Mouse (Mus musculus) kidney, postnatal 0 days (tissue): ENCODE measurements around the gene Dpm2. TPM values are rescaled to one million over a fixed set of nuclear protein-coding genes. Genes with fewer than 3 reads are reported as not detected.

Experiments used
- ATAC-seq: fragments of 200-750 bp; cut with Nextera tagmentation; replicated peaks from 2 replicates; pipeline ENCODE4 v1.8.0; 2017; ENCODE audit warnings: low read depth, moderate number of reproducible peaks, moderate TSS enrichment, moderate library complexity; ENCODE audit not compliant: low FRiP score
- DNase-seq: peaks from one replicate; pipeline ENCODE4 v3.0.0-alpha.2; 2016; ENCODE audit warnings: low spot score
- H3K27ac ChIP-seq: fragments of 300-500 bp; sonication (generic); 2 replicates; pipeline ENCODE4 v1.5.1; 2014; ENCODE audit warnings: mild to moderate bottlenecking
- H3K27me3 ChIP-seq: fragments of 300-500 bp; sonication (generic); 2 replicates; pipeline ENCODE4 v1.6.1; 2014; ENCODE audit warnings: low read length, mixed read lengths; ENCODE audit not compliant: insufficient read depth
- H3K36me3 ChIP-seq: fragments of 300-500 bp; sonication (generic); 2 replicates; pipeline ENCODE4 v1.6.1; 2014; ENCODE audit warnings: low read length, mixed read lengths; ENCODE audit not compliant: insufficient read depth
- H3K4me1 ChIP-seq: fragments of 300-500 bp; sonication (generic); replicated peaks from 2 replicates; pipeline ENCODE4 v1.6.1; 2014; ENCODE audit warnings: antibody characterized with exemption, low read length, mixed read lengths; ENCODE audit not compliant: insufficient read depth
- H3K4me2 ChIP-seq: fragments of 300-500 bp; sonication (generic); 2 replicates; pipeline ENCODE4 v1.6.1; 2014; ENCODE audit warnings: mild to moderate bottlenecking, low read length, moderate library complexity, mixed read lengths
- H3K4me3 ChIP-seq: fragments of 300-500 bp; sonication (generic); replicated peaks from 2 replicates; pipeline ENCODE4 v1.5.1; 2014; ENCODE audit warnings: low read depth, low read length
- H3K9ac ChIP-seq: fragments of 300-500 bp; sonication (generic); 2 replicates; pipeline ENCODE4 v1.6.1; 2014; ENCODE audit warnings: low read depth, low read length
- H3K9me3 ChIP-seq: fragments of 300-500 bp; sonication (generic); replicated peaks from 2 replicates; pipeline ENCODE4 v1.6.1; 2016; ENCODE audit warnings: low read length, inconsistent platforms, mixed read lengths
- CTCF ChIP-seq: IDR thresholded peaks from 2 replicates; pipeline ENCODE4 v1.5.1; 2016; ENCODE audit warnings: antibody characterized with exemption, low read depth, mild to moderate bottlenecking, moderate library complexity
- whole genome bisulfite sequencing: fragments of 180-500 bp; shearing (Covaris S2); extraction: QIAGEN DNeasy Blood & Tissue Kit; methylation state at CpG from one replicate; pipeline ENCODE4 v1.1.7; 2014; 5-methylcytosine and 5-hydroxymethylcytosine counted together
- polyA plus RNA-seq: library from polyadenylated mRNA; unstranded; fragments of >200 nt; fragmentation: Nextera tagmentation; extraction: Ambion mirVana; gene quantifications from 2 replicates; pipeline ENCODE4 v1.2.1, GENCODE M21; 2015

Gene Dpm2
- polyA plus RNA-seq, 1 experiment from 2014 or later: 110 TPM

GRCm38 (mm10) chr2:32602600-32603054 lies 32.0 kb downstream of the Dpm2 start:
- Histone ChIP-seq H3K36me3 (no peaks in the 10 kb centered on the region), H3K9ac (peak overlapping the region; percentile 18; the same call in 1 of the 2 replicates), H3K4me2 (peak overlapping the region; percentile 51), H3K9me3 (no peaks in the 10 kb centered on the region), H3K27me3 (no peaks in the 10 kb centered on the region), H3K4me1 (peaks cover 7% of the 10 kb centered on the region), H3K4me3 (peak overlapping the region; percentile 15), H3K27ac (peak overlapping the region; percentile 27; the same call in 1 of the 2 replicates)
- TF ChIP-seq CTCF: peak; percentile 94
- DNase-seq (peak; percentile 90), ATAC-seq (peak; percentile 44; the same call in 1 of the 2 replicates)
- under 1% methylated on average over 11 of the region's 11 CpGs for WGBS

GRCm38 (mm10) chr2:32604631-32605030 lies 34.0 kb downstream of the Dpm2 start:
- Histone ChIP-seq H3K9me3 (no peaks in the 10 kb centered on the region), H3K27ac (no peak overlapping the region), H3K4me1 (peaks cover 7% of the 10 kb centered on the region), H3K9ac (no peak overlapping the region), H3K27me3 (no peaks in the 10 kb centered on the region), H3K36me3 (no peaks in the 10 kb centered on the region), H3K4me2 (no peak overlapping the region), H3K4me3 (no peak overlapping the region)
- WGBS: 42% methylated on average over 10 of the region's 10 CpGs
- ATAC-seq (no peak), DNase-seq (no peak)
- TF ChIP-seq CTCF: no peak

DNA sequence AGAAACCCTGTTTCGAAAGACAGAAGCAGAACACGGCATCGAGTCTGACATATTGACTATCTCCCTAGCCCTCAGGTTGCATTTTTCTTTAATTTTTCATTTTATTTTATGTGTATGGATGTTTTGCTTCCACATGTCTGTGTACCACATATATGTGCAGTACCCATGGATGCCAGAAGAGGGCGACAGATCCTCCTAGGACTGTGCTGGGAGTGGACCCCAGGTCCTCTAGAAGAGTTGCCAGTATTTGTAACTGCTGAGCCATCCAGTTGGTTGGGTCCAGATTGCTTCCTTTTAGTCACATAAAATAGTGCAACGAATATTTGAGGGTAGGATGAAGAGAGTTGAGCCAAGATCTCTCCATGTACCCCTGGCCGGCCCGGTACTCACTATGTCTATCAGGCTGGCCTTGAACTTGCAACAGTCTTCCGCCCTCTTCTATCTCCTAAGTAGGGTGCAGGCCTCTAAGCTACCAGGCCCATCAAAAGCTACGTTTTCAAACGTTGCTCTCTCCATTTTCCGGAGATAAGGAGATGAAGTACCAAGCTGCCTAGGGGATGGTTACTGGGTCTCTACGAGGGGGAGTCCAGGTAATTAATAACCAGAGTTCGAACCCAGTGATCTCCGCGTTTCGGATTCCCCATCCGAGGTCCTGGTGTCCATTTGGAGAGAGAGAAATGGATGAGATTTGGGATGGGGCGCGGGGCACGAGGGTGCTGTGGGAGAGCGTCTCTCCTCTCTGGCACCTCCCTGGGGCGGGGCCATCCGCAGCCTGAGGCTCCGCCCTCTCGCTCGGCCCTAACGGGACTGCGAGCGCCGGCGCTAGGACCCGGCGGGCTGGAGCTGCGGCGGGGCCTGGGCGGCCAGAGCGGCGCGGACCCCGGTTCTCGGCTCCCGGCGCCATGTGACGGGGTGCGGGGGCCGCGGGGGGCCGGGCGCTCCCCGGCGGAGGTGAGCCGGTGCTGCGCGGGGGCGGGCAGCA lies 35.8 kb downstream of the Dpm2 start:
- peak; percentile 80 for TF ChIP-seq CTCF
- Histone ChIP-seq H3K27ac (peak overlapping the region; percentile 10; the same call in 1 of the 2 replicates), H3K4me3 (peak overlapping the region; percentile 61), H3K9ac (peak overlapping the region; percentile 66), H3K4me1 (peaks cover 11% of the 10 kb centered on the region), H3K9me3 (no peaks in the 10 kb centered on the region), H3K36me3 (no peaks in the 10 kb centered on the region), H3K27me3 (no peaks in the 10 kb centered on the region), H3K4me2 (peak overlapping the region; percentile 81)
- WGBS: 13% methylated on average over 46 of the region's 55 CpGs
- ATAC-seq (peak; percentile 64), DNase-seq (peak; percentile 88)

DNA sequence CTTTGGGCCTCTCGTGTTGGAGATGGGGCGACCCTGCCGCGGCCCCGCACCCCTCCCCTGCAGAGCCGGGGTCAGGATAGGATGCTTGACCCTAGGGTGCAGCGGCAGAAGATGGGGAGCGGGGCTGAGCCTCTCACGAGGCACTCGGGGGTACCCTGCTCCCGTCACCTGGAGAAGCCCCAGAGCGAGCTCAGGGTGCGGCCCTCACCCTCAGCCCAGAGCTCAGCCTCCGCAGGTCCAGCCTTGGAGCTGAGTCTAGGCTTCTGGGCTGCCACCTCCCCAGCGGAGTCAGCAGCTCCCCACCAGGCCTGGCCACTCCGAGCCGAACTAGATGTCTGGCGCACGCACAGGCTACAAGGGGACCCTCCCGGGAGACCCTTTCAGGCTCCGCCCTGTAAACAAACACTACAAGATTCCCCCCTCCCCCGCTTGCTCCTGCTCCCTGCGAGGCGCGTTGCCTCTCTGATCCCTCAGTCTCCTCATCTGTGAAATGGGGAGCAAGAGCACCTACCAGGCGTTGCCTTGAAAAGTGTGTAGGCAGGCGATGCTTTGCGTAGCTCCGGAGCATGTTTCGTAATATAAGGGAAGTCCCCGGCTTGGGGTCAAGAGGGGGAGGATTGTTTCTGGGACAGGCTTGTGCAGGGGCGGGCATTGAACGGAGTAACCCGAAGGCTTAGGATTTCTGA lies 36.7 kb downstream of the Dpm2 start:
- no peaks in the 10 kb centered on the region for H3K36me3 ChIP-seq

DNA sequence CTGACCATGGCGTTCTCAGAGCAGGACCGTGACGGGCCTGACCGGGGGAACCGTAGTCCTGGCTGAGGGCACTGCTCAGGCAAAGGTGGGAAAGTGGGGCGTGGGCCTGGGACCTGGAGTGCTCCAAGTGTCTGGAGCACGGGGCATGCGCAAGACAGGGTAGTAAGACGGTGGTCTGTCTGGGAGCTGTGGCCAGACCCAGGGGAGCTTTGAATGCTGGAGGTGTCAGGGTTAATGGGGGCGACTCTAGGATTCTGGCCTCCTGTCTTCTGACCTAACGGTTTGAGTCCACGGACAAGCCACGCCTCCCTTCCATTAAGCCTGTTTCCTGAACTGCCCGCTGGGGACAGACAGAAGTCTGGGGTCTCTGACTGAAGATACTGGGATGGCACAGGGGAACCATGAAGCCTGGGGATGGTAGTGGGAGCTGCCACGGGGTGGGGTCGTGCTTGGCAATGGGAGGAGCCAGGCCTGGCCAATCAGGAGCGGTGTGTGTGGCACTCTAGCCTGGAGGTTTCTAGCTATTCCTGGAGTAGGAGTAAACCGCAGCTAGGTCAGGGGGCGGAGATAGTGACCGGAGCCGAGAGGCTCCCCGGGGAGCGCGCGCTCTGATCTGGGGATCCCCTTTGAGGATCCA lies 37.6 kb downstream of the Dpm2 start:
- Histone ChIP-seq H3K27ac (peak overlapping the region; percentile 63), H3K4me2 (peak overlapping the region; percentile 81), H3K9ac (peak overlapping the region; percentile 3; the same call in 1 of the 2 replicates), H3K27me3 (no peaks in the 10 kb centered on the region), H3K9me3 (no peaks in the 10 kb centered on the region), H3K4me3 (peak overlapping the region; percentile 61), H3K36me3 (no peaks in the 10 kb centered on the region), H3K4me1 (peaks cover 4% of the 10 kb centered on the region; the same call in 1 of the 2 replicates)
- 4% methylated on average over 25 of the region's 25 CpGs for WGBS
- ATAC-seq (peak; percentile 64), DNase-seq (peak; percentile 85)
- TF ChIP-seq CTCF: peak; percentile 32; the same call in 1 of the 2 replicates

More for the DNA sequence above, 36.7 kb downstream of the Dpm2 start:
- peak overlapping the region; percentile 61 for H3K4me3 ChIP-seq
- peak overlapping the region; percentile 66 for H3K9ac ChIP-seq
- H3K9me3 ChIP-seq: no peaks in the 10 kb centered on the region
- no peak for ATAC-seq
- peaks cover 5% of the 10 kb centered on the region; the same call in 1 of the 2 replicates for H3K4me1 ChIP-seq
- no peak for TF ChIP-seq CTCF
- H3K27me3 ChIP-seq: no peaks in the 10 kb centered on the region
- DNase-seq: peak; percentile 60
- H3K27ac ChIP-seq: peak overlapping the region; percentile 10; the same call in 1 of the 2 replicates
- 3% methylated on average over 34 of the region's 34 CpGs for WGBS
- peak overlapping the region; percentile 81 for H3K4me2 ChIP-seq
